22 mouse cellular contexts compared by ENCODE assay signal in genomic region chr1:52147431-52147830, GRCm38 (mm10).
"Had no signal": no experiment of that assay in that cellular context is flagged by ENCODE, and none has a peak within 500 bp of the region (broad histone marks: within the 10 kb centered on the region; RNA-seq: fewer than 3 reads in every experiment).

No protein-coding gene starts in this region.

- H3K4me3 ChIP-seq: heart, embryonic 13.5 days; hindbrain, embryonic 10.5 days; hindbrain, embryonic 12.5 days; intestine, embryonic 15.5 days; left cerebral cortex, adult 2 months; limb, embryonic 10.5 days; limb, embryonic 12.5 days; liver, embryonic 13.5 days; liver, embryonic 15.5 days had no signal

- H3K27me3 ChIP-seq: heart, embryonic 13.5 days; hindbrain, embryonic 12.5 days; intestine, embryonic 15.5 days; limb, embryonic 12.5 days; liver, embryonic 13.5 days; liver, embryonic 15.5 days had no signal

- H3K27ac ChIP-seq: heart, embryonic 13.5 days; hindbrain, embryonic 10.5 days; hindbrain, embryonic 12.5 days; hindbrain, embryonic 14.5 days; intestine, embryonic 15.5 days; left cerebral cortex, adult 2 months; limb, embryonic 10.5 days; limb, embryonic 12.5 days; liver, embryonic 13.5 days; liver, embryonic 15.5 days had no signal

- H3K4me2 ChIP-seq: heart, embryonic 11.5 days; heart, embryonic 13.5 days; hindbrain, embryonic 12.5 days; hindbrain, embryonic 14.5 days; intestine, embryonic 15.5 days; limb, embryonic 12.5 days; liver, embryonic 11.5 days; liver, embryonic 13.5 days; liver, embryonic 15.5 days had no signal

- H3K9ac ChIP-seq: heart, embryonic 13.5 days; hindbrain, embryonic 12.5 days; hindbrain, embryonic 14.5 days; intestine, embryonic 15.5 days; limb, embryonic 12.5 days; liver, embryonic 13.5 days; liver, embryonic 15.5 days; liver, postnatal 0 days had no signal

- H3K9me3 ChIP-seq: heart, embryonic 13.5 days; hindbrain, embryonic 10.5 days; hindbrain, embryonic 12.5 days; intestine, embryonic 15.5 days; limb, embryonic 10.5 days; limb, embryonic 12.5 days; liver, embryonic 13.5 days; liver, embryonic 15.5 days had no signal

- H3K36me3 ChIP-seq: hindbrain, embryonic 12.5 days; intestine, embryonic 15.5 days had no signal

- ATAC-seq: inflammation-experienced regulatory T-cells, adult 6 months; liver, postnatal 0 days had no signal

- DNase-seq: gastrocnemius, postnatal 25 days; heart, postnatal 4 days; kidney, adult 18-20 months; kidney, postnatal 10 days; kidney, postnatal 25 days; kidney, postnatal 4 days; liver; liver, embryonic 13.5 days; liver, postnatal 0 days; lung, adult 2 months had no signal
